Mouse (Mus musculus): ENCODE results near the gene L1cam. TPM values are rescaled to one million over a fixed set of nuclear protein-coding genes. Genes with fewer than 3 reads are reported as not detected.

L1cam gene
- polyA plus RNA-seq, 1 experiment from 2014 or later, result 7.2 TPM

GRCm38 (mm10) chrX:73824185-73825151 is 71.4 kb downstream of the L1cam start, which contains the start of gene Pdzd4:
TSS of gene Pdzd4 (minus strand) at chrX:73824969.
- peak within 1 kb of the TSS; percentile 68 for H3K4me2 ChIP-seq (replicated peaks)
- peak within 1 kb of the TSS; percentile 61 for H3K4me3 ChIP-seq (replicated peaks)
- H3K36me3 ChIP-seq, result no peaks in the 10 kb centered on the region
- ATAC-seq (ENCODE audit: insufficient number of reproducible peaks, low FRiP score, low TSS enrichment, low read depth), result peak; percentile 85
- no peaks in the 10 kb centered on the region for H3K9me3 ChIP-seq (replicated peaks)
- peak within 1 kb of the TSS; percentile 51; the same call in 1 of the 2 replicates for H3K27ac ChIP-seq (replicated peaks)
- peaks cover 8% of the 10 kb centered on the region for H3K27me3 ChIP-seq
- H3K9ac ChIP-seq, result peak within 1 kb of the TSS; percentile 63
- H3K4me1 ChIP-seq, result 0 out of 2 replicates have a peak, but pooled peaks cover 3% of the 10 kb centered on the region
- WGBS, result 19% methylated on average over 63 of the region's 84 CpGs

GRCm38 (mm10) chrX:73823747-73824146 is 72.2 kb downstream of the L1cam start:
- Histone ChIP-seq H3K9ac (no peak overlapping the region), H3K36me3 (no peaks in the 10 kb centered on the region), H3K4me1 (0 out of 2 replicates have a peak, but pooled peaks cover 3% of the 10 kb centered on the region), H3K27me3 (peaks cover 8% of the 10 kb centered on the region), H3K9me3 (replicated peaks) (no peaks in the 10 kb centered on the region), H3K27ac (replicated peaks) (no peak overlapping the region), H3K4me2 (replicated peaks) (peak overlapping the region; percentile 68), H3K4me3 (replicated peaks) (peak overlapping the region; percentile 61)
- WGBS, result 17% methylated on average over 17 of the region's 17 CpGs
- ATAC-seq (ENCODE audit: insufficient number of reproducible peaks, low FRiP score, low TSS enrichment, low read depth), result no peak

GRCm38 (mm10) chrX:73816596-73817314 is 79.2 kb downstream of the L1cam start:
- 57% methylated on average over 3 of the region's 3 CpGs for WGBS
- Histone ChIP-seq H3K9me3 (replicated peaks) (no peaks in the 10 kb centered on the region), H3K27ac (replicated peaks) (no peak overlapping the region)

GRCm38 (mm10) chrX:73815072-73815471 is 80.8 kb downstream of the L1cam start:
- no peaks in the 10 kb centered on the region for H3K9me3 ChIP-seq (replicated peaks)
- no peak overlapping the region for H3K9ac ChIP-seq
- no peaks in the 10 kb centered on the region for H3K36me3 ChIP-seq
- 21% methylated on average over 14 of the region's 14 CpGs for WGBS
- no peak for ATAC-seq (ENCODE audit: insufficient number of reproducible peaks, low FRiP score, low TSS enrichment, low read depth)
- H3K4me2 ChIP-seq (replicated peaks), result peak overlapping the region; percentile 41
- no peaks in the 10 kb centered on the region for H3K27me3 ChIP-seq
- H3K4me3 ChIP-seq (replicated peaks), result peak overlapping the region; percentile 30
- H3K4me1 ChIP-seq, result no peaks in the 10 kb centered on the region
- no peak overlapping the region for H3K27ac ChIP-seq (replicated peaks)

More at GRCm38 (mm10) chrX:73816596-73817314, 79.2 kb downstream of the L1cam start:
- no peaks in the 10 kb centered on the region for H3K27me3 ChIP-seq
- H3K4me3 ChIP-seq (replicated peaks), result no peak overlapping the region
- no peak for ATAC-seq (ENCODE audit: insufficient number of reproducible peaks, low FRiP score, low TSS enrichment, low read depth)
- no peak overlapping the region for H3K9ac ChIP-seq
- H3K4me2 ChIP-seq (replicated peaks), result no peak overlapping the region
- H3K36me3 ChIP-seq, result no peaks in the 10 kb centered on the region
- H3K4me1 ChIP-seq, result no peaks in the 10 kb centered on the region

GRCm38 (mm10) chrX:73805814-73806213 is 90.1 kb downstream of the L1cam start:
- no peak overlapping the region for H3K4me3 ChIP-seq (replicated peaks)
- H3K4me1 ChIP-seq, result no peaks in the 10 kb centered on the region
- no peak overlapping the region for H3K4me2 ChIP-seq (replicated peaks)
- ATAC-seq (ENCODE audit: insufficient number of reproducible peaks, low FRiP score, low TSS enrichment, low read depth), result no peak
- H3K27me3 ChIP-seq, result no peaks in the 10 kb centered on the region
- H3K9me3 ChIP-seq (replicated peaks), result no peaks in the 10 kb centered on the region
- H3K36me3 ChIP-seq, result no peaks in the 10 kb centered on the region
- H3K27ac ChIP-seq (replicated peaks), result no peak overlapping the region
- H3K9ac ChIP-seq, result no peak overlapping the region
- WGBS, result 59% methylated on average over 1 of the region's 1 CpGs

Other genes starting within 250 kb of the L1cam start
- gene Pnck, start 236.0 kb downstream of the L1cam start, polyA plus RNA-seq (2015; fragmentation: Nextera tagmentation; extraction: Ambion mirVana), result 13.3 and 14.2 TPM in 2 replicates
- gene Slc6a8, start 223.0 kb downstream of the L1cam start, polyA plus RNA-seq (2015; fragmentation: Nextera tagmentation; extraction: Ambion mirVana), result 8.9 and 9.7 TPM in 2 replicates
- gene Bcap31, start 179.9 kb downstream of the L1cam start, polyA plus RNA-seq (2015; fragmentation: Nextera tagmentation; extraction: Ambion mirVana), result 254 and 265 TPM in 2 replicates
- gene Abcd1, start 179.5 kb downstream of the L1cam start, polyA plus RNA-seq (2015; fragmentation: Nextera tagmentation; extraction: Ambion mirVana), result 19.4 and 20.2 TPM in 2 replicates
- gene Plxnb3, start 139.0 kb downstream of the L1cam start, polyA plus RNA-seq (2015; fragmentation: Nextera tagmentation; extraction: Ambion mirVana), result 1.1 and 1.6 TPM in 2 replicates
- gene Srpk3, start 121.7 kb downstream of the L1cam start, polyA plus RNA-seq (2015; fragmentation: Nextera tagmentation; extraction: Ambion mirVana), result 35.3 and 49.9 TPM in 2 replicates
- gene Idh3g, start 109.2 kb downstream of the L1cam start, polyA plus RNA-seq (2015; fragmentation: Nextera tagmentation; extraction: Ambion mirVana), result 193 and 199 TPM in 2 replicates
- gene Ssr4, start 109.1 kb downstream of the L1cam start, polyA plus RNA-seq (2015; fragmentation: Nextera tagmentation; extraction: Ambion mirVana), result 221 and 235 TPM in 2 replicates
- gene Pdzd4, start 71.1 kb downstream of the L1cam start, polyA plus RNA-seq (2015; fragmentation: Nextera tagmentation; extraction: Ambion mirVana), result 1.3 TPM in 2 replicates
- gene Avpr2, start 4.0 kb downstream of the L1cam start, polyA plus RNA-seq (2015; fragmentation: Nextera tagmentation; extraction: Ambion mirVana), result 0.11 and 0.16 TPM in 2 replicates
- gene Arhgap4, start 25.8 kb upstream of the L1cam start, polyA plus RNA-seq (2015; fragmentation: Nextera tagmentation; extraction: Ambion mirVana), result 4.1 and 5.1 TPM in 2 replicates
- gene Naa10, start 25.8 kb upstream of the L1cam start, polyA plus RNA-seq (2015; fragmentation: Nextera tagmentation; extraction: Ambion mirVana), result 115 and 120 TPM in 2 replicates
- 33.1 and 42.3 TPM in 2 replicates for gene Renbp, start 34.7 kb upstream of the L1cam start, polyA plus RNA-seq (2015; fragmentation: Nextera tagmentation; extraction: Ambion mirVana)
- 43.0 and 49.5 TPM in 2 replicates for gene Hcfc1, start 70.3 kb upstream of the L1cam start, polyA plus RNA-seq (2015; fragmentation: Nextera tagmentation; extraction: Ambion mirVana)
- 63.9 and 73.2 TPM in 2 replicates for gene Irak1, start 127.8 kb upstream of the L1cam start, polyA plus RNA-seq (2015; fragmentation: Nextera tagmentation; extraction: Ambion mirVana)
- gene Opn1mw, start 231.4 kb upstream of the L1cam start, polyA plus RNA-seq (2015; fragmentation: Nextera tagmentation; extraction: Ambion mirVana), result not detected in 2 replicates
- gene Mecp2, start 239.3 kb upstream of the L1cam start, polyA plus RNA-seq (2015; fragmentation: Nextera tagmentation; extraction: Ambion mirVana), result 11.9 and 12.1 TPM in 2 replicates